Mouse (Mus musculus) leukemia stem cell, adult 10-12 weeks (primary cell): ENCODE data around the gene Susd1. TPM values are rescaled to one million over a fixed set of nuclear protein-coding genes. Genes with fewer than 3 reads are reported as not detected.

Experiments used
- polyA plus RNA-seq: library from polyadenylated mRNA; stranded (reverse); fragments of >175 nt; gene quantifications from 2 replicates; pipeline ENCODE4 v1.2.3, GENCODE M21; 2012; ENCODE audit warnings: low replicate concordance

Susd1 gene
- 1.4 and 2.4 TPM in 2 replicates for polyA plus RNA-seq

GRCm38 (mm10) chr4:59437990-59438854 is at the start of gene Susd1:
Gene Susd1, minus strand, starts transcription at chr4:59438633.

Other genes with a start within 250 kb of the Susd1 start
- gene Ugcg, start 249.4 kb downstream of the Susd1 start, polyA plus RNA-seq = 46.7 and 48.1 TPM in 2 replicates
- gene Ptbp3, start 110.7 kb upstream of the Susd1 start, polyA plus RNA-seq = 61.4 and 169 TPM in 2 replicates
- gene Hsdl2, start 142.9 kb upstream of the Susd1 start, polyA plus RNA-seq = 2.5 and 3.7 TPM in 2 replicates
- 8.3 and 9.7 TPM in 2 replicates for gene E130308A19Rik, start 187.6 kb upstream of the Susd1 start, polyA plus RNA-seq